Mouse (Mus musculus) brain, adult 2 months (tissue): ENCODE results near the gene Rnf216.

Source experiments
- DNase-seq: peaks from one replicate; pipeline ENCODE4 v3.0.0; 2011; ENCODE audit warnings: low read depth, low spot score

Gene Rnf216

DNA sequence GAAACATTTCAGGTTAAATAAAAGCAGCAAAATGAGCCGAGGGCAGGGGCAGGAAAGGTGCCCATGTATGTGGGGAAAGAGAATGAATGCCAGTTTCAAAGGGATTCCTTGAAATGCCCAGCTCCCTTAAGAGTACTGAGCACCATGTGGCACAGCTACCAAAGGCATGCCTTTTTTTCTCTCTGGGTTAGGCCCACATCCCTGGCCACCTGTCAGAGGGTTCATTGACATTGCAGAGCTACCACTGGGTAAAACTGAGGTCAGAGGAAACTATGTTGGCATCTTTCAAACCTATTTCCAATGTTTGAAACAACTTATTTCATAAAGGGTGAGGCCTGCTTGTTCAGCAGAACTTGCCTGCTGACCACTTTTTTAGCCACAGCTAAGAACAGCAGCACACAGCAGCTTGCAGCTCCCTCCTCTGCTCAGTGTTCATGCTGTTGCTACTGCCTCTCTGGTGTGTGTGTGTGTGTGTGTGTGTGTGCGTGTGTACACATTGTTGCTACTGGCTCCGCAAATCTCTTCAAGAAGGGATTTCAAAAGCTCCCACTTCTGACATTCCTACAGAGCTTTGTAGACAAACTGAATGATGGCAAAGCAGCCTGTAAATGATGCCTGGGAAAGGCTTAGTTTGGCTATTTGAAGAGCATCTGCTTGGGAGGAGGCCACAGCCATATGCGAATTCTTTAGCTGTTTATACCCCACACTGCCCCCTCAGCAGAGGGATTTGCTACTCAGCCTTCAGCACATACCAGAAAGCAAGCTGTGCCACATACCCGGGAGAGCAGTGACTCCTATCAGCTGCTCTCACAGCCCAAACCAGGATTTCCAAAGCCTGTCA, 59.4 kb downstream of the Rnf216 start:
- peak; percentile 89 for DNase-seq

DNA sequence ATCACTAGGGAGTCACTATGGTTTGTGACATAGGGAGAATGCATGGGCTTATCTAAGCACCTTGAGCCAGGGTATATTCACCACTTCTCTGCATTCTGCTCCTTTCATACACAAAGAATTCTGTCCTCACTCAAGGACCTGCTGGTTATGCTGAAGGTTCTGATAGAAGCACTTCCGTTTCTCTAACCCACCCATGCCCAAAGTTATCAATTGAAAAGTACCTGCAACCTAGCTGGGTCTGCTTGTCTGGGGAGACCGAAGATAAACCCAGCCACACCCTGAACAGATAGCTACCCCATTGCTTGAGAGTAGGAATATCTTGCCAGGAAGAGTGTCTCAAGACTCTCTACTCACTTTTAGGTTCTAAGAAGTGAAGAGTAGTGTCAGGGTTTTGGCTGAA, 60.1 kb downstream of the Rnf216 start:
- no peak for DNase-seq

DNA sequence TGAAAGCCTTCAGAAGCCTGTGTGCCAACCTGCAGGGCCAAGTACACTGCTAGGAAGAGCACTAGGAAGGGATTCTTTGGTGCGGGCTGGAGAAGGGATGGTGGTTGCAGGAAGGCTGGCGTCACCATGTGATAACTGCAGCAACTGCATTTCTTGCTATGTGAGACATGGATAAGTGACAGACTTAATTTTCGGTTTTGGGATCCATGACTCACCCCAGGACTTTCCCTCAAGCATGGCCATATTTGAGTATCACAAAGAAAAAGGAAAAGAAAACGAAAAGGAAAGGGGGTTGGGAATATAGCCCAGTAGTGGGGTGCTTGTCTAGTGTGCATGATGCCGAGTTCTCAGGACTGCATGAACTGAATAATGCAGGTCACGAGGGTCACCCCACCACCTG, 60.9 kb downstream of the Rnf216 start:
- no peak for DNase-seq

DNA sequence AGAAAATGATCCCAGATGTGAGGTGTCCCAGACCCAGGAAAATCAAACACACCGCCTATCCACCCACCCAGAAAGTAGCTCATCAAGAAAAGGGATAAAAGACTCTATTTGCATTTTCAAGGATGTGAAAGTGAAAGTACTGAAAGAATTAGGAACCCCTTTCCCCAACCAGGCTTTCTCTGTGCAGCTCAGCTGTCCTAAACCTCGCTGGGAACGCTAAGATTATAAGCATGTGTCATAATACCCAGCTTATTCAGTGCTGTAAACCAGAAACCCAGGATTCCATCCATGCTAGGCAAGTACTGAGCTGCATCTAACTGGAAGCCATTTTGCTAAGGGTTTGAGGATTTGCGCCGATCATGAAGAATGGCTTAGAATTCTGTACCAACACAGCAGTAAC, 62.5 kb downstream of the Rnf216 start:
- DNase-seq, result no peak

DNA sequence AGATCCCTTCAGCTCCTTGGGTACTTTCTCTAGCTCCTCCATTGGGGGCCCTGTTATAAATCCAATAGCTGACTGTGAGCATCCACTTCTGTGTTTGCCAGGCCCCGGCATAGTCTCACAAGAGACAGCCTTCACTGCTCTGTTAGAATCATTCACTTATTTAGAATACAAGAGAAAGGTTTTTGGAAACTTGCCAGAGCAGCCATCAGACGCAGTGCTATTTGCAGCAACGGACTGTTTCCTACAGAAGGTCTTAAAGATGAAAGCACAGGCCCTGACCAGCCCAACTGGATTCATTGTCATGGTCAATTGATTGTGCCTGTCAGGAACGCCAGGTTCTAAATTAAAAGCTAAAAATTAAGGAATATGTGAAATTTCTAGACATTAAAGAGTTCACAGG, 63.0 kb downstream of the Rnf216 start:
- DNase-seq, result peak; percentile 69

DNA sequence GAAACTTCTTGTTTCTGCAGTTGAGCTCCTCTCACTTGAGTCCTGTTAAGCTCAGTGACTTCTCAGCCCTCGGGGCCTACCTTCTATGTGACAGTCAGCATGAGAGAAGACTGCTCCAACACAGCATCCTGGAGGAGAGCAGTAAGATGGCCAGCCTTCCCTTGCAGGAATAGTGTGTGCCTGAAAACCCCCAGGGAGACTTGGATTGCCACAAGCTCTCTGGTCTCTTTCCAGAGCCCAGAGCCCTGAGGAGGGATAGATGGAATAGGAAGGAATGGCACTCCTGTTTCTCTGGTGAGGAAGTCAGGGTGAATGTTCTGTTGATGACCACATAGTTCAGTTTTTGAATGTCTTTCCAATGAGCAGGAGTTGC, 63.8 kb downstream of the Rnf216 start:
- DNase-seq, result no peak

DNA sequence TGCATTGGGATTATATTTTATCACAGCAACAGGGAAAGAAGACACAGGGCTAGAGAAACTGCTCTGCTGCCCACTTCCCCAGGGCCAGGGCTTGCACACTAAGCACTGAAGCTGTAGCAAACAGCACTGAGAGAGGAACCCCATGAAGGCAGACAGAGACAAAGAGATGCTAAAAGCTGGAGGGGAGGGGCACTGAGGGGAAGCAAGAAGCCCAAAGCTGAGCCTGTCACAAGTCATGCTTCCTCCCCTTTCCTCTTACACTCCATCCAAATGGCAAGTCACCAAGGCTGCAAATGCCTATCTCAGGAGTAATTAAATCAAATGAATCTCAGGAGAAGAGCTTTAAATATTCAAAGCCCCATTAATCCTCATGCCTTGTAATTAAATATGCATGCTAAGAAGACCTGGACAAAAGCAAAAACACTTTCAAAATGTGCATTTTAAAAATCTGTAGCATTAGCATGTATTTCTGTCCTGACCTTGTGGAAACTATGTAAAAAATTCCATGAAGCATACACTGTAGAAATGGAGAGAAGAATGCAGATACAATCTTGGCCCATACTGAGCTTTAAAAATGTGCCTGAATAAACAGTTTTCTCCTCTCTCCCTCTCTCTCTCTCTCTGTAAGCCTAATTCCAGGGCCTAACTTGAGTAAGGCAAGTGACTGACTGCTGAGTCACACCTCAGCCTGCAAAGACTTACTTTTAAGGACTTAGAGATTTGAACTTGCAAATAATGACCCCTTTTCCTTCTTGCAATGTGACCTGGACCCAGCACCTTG, 64.4 kb downstream of the Rnf216 start:
- DNase-seq, result peak; percentile 71

DNA sequence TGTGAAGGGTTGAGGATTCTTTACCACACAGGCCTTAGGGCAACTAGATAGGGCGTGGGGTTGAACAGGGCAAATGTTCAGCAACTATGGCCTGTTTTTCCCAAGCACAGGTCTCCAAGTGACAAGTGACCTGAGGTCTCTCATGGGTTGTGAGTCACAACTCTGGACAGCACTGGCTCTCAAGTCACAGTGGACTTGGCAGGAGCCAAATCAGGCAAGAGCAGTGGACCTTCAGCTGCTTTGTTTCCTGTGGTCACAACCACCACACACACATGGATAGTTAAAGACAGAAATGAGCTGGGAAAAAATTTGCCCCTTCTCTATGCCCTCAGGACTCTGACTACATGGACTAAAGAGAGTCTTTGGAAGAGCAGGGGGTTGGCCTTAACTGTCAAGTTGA, 65.2 kb downstream of the Rnf216 start:
- DNase-seq, result no peak

DNA sequence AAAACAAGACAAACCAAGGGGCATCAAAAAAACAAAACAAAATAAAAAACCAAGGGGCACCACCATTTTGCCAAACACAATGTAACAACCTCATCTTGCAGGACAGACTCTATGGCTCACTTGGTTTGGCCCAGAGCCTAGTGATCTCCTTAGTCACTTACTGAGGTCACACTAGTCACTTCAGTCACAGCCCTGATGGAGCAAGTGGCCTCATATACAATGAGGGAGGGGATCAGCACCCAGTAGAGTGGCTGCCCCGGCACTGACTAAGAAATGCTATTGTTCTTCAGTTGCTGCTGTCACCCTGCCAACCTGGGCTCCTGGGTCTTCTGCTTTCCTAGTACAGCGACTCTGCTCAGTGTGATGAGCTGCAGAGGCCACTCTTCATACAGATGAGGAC, 68.9 kb downstream of the Rnf216 start:
- DNase-seq, result no peak

DNA sequence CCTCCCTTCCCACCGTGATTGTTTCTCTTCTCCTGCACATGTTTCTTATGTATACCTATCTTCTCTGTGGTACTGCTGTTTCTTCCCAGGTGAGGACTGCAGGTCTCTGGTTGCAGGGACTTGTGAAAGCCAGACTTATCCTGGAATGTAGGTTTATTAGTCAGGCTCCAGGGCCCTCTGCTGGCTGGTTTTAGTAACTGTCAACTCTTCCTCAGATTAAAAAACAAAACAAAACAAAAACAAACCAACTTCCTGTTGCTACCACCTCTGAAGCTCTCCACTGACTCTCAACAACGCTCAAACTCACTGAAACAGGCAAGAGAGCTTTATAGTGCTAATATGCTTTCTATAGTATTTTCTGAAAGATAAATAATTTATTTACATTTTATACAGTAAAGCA, 69.5 kb downstream of the Rnf216 start:
- DNase-seq, result peak; percentile 62

DNA sequence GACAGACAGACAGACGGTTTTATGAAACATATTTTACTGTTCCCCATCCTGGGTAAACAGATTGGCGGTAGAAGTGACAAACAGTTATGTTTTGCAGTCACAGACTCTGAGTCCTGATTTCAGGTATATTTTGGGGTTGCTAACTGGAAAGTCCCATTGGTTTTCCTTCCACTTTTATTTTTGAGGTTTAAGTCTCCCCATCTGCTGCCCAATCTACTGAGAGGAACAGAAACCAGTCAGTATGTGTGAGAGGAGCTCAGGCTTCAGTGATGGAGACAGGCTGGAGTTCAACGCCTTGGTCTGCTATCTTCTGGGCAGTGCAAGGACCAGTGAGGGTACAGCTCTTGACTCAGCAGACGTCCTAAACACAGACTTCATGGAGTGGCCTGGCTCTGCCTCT, 74.0 kb downstream of the Rnf216 start:
- peak; percentile 45 for DNase-seq

DNA sequence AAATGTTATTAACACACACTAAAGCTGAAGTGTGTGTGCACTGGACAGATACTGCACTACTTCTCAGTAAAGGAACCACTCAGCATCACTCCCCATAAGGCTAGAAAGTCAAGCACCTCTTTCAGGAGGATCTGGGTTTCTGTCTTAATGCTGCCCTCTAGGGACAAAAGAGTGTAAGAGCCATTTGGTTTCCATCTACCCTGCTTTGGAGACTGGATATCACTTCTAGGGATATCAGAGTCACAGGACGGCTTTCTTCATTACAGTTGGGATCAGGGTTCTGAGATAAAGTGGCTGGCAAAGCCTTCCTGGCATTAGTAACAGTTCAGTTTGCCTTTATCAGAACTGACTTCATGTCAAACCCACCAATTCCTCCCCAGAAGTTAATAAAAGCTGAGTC, 75.6 kb downstream of the Rnf216 start:
- DNase-seq, result peak; percentile 82

DNA sequence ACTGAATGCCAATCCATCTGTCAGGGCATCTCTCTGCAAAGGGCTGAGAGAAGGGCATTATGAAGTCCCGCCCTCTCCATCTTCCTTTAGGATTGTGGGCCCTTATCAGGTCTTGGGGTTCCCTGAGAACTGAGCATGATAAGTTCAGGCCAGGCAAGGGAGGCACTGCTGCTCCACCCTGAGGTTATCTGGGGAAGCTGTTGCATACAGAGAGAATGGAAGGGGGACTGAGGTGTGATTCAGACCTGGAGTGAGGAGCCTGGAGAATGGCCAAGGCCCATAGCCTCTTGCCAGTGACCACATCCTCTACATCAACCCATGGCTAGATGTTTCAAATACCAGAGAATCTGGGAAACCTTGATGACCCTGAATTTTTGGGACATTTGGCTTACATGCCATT, 76.7 kb downstream of the Rnf216 start:
- DNase-seq, result no peak

DNA sequence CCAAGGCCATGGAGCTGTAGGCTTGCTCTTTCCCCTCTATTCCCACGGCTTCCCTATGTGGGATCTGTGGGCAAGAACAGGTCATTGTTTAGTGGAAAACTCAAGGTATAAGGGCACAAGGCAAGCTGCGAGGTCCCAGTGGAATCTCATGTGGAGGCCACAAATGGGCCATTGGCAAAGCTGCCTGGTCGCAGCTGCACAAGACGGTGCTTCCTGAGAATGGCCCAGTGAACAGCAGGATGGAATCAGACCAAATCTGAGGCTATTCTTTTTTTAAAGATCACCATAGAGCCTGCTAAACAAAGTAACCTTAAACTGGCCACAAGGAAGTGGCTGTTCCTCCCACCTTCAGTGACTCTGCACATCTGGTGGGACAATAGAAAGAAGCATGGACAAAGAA, 77.5 kb downstream of the Rnf216 start:
- no peak for DNase-seq

DNA sequence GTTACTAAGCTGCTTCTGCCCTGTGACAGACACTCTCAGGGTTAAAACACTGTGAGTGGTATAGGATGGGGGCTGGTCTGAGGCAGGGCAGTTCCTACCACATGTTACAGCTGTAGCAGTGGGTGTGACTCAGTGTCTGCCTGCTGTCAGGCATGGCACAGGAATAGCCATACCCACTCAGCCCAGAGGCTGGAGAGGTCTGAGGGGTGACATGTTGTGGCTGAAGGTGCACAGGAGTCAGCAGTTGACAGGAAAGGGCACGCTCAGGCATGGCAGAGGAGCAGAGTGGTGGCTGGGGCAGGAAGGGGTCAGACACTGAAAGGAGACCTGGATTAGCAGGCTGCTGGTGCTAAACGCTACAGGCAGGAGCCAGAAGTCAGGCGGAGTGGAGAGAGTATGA, 78.7 kb downstream of the Rnf216 start:
- no peak for DNase-seq

DNA sequence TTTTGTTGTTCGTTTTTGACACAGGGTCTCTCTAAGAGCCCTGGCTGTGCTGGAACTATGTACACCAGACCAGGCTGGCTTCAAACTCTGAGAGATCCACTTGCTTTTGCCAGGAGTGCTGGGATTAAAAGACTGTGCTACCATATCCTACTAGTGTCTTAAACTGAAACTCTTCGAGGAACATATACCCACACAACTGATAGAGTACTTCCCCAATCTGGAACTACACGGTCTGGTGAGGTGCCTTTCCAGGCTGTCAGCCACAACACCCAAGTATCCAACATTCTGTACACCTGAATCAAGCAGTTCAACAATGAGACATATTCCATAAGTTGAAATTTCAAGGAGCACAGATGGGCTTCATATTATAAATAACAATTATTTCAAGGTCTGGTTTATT, 79.5 kb downstream of the Rnf216 start:
- DNase-seq, result no peak

DNA sequence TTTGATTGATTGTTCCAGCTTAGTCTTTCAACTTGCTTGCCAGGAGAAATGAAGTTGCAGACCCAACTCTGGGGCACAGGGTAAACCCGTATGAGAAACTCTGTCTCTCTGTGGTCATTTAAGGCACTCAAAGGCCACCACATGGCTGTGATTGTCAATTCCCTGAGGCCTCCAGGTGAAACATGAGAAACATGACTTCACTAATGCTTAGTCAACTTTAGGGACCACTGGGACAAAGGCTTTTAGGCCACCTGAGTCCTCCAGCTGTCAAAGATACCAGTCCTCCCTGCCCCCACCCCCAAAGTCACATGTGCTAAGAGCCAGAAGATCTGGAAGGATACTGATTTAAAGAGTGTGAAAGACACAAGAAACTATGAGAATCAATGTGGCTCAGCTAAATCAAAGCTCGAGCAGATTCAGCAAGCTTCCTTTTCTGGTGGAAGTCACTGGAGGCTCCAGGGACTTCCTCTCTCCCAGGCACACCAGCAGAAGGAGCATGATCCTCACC, 80.1 kb downstream of the Rnf216 start:
- no peak for DNase-seq

DNA sequence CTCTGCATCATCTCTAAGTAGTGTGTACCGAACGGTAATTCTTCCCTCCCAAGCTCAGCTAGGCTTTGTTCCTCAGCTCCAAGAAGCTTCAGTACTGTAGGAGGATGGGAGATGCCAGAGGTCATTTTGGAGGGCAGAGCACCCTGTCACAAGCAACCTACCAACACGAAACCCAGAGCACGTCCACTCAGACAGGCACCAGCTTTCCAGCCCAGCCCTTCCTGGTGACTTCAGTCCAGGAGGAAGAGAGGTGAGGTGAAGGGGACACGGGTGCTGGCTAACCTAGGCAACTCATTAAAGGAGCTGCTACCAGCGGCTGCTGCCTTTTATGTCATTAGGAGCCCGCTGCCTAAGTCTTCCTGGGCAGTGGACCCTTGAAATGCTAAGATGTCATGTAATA, 81.1 kb downstream of the Rnf216 start:
- peak; percentile 55 for DNase-seq

DNA sequence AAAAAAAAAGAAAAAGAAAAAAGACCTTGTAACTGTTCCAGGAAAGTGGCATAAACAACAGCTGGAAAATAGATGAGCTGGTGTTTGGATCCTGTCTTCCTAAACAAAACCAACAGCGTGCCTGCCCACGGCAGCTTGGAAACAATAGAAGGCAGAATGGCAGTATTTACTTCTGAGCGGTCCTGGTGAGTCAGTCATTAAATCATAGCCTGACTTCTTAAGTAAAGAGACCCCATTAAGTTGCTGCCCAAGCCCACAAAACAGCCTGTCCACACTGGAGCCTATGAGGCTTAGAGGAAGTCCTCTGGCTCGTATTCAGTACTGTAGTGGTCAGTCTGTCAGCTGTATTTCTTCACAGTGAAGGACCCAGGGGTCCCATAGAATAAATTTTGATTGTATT, 81.6 kb downstream of the Rnf216 start:
- peak; percentile 67 for DNase-seq

DNA sequence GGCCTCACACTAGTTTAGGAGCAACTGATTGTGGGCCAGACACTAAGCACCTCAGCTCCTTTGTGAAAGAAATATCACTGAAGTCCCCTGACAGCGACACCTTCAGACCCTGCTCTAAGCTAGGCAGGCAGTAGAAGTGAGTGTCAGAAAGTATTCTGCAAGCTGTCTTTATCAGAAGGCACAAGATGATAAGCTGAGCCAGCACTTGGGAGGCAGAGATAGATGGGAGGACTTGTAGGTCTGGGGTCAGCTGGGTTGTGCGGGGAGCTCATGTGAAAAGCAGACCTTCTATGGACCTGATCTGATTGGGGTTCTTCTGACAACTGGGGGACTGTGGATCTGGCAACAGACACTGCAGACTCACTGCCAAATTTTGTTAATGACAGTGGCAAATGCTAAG, 88.9 kb downstream of the Rnf216 start:
- DNase-seq, result no peak

DNA sequence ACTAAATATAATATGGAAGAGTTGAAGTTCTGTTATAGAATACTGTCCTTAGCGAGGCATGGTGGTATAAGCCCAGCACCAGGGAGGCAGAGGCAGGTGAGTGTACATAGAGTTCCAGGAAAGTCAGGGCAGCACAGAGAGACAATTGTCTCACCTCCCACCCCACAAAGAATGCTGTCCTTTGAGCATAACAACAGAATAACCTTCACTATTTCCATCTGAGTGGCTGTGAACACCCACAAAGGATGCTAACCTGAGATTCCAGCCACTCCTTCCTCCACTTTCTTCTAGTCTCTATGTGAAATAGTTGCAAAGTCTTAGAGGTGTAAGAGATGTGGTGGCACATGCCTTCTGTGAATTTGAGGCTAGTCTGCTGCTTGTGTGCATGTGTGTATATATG, 89.8 kb downstream of the Rnf216 start:
- no peak for DNase-seq

DNA sequence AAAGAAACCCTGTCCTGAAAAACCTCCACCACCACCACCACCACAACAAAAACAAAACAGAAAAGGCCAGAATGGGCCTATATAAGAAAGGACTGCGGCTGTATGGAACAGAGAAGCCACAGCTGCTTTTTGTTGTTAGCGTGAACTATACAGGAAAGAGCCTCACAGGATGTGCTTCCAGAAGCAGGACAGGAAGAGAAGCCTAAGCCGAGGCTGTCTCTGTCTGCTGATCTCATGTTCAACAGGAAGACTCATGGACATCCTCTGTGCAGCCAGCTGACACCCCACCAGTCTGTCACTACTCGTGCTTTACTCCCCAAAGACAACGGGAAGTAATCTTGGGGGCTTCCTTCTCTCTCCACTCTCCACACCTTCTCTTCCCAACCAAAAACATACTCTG, 95.4 kb downstream of the Rnf216 start:
- peak; percentile 35 for DNase-seq

DNA sequence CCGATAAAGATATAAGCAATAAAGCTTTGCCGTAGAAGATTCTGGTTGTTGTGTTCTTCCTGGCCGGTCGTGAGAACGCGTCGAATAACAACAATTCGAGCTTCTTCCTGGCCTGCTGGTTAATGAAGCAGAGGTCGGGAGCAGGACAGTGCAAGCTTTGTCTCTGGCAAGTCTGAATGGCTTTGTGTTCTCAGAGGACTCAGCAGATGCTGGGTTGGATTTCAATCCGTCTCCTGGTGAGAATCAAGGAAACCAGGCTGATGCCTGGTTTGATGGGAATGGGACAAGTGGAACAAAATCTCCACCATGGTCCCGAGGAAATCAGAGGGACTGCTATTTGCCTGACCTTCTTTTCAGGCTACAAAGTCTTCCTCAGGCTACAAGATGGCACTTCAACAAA, 103.4 kb downstream of the Rnf216 start:
- DNase-seq, result peak; percentile 85
